Mouse (Mus musculus) cerebellum, adult 2 months (tissue): ENCODE results near the gene Ttc3.

Source experiments
- CTCF ChIP-seq: fragments of 200-500 bp; IDR thresholded peaks from 2 replicates; pipeline ENCODE4 v1.5.1; 2011; ENCODE audit warnings: low read depth, mild to moderate bottlenecking, control low read depth, low read length, moderate library complexity, borderline replicate concordance; ENCODE audit not compliant: insufficient read depth
- POLR2A ChIP-seq: fragments of 200-500 bp; IDR thresholded peaks from 2 replicates; pipeline ENCODE4 v1.6.1; 2011; ENCODE audit warnings: low read length, control low read depth, borderline replicate concordance; ENCODE audit not compliant: insufficient read depth

DNA sequence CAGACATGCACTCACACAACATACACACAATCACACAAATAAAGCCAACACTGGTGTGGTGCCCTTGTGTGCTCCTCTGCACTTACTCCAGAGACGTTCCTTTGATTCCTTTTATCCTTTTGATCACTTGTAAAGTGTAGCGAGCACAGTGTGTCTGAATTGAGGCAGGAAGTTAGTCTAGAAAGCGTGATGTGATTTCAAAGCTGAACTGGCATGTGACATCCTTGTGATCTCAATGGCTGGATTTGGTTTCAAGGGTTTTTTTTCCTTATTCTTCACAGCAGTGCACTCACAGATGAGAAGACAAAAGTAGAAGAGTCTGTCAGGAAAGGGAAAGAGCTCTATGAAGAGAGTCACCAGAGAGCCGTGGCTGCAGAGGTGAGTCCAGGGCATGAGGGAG is 83.7 kb downstream of the Ttc3 start:
- TF ChIP-seq POLR2A: no peak
- no peak for TF ChIP-seq CTCF
